Mouse (Mus musculus): ENCODE results near the gene Ptpn23. TPM values are rescaled to one million over a fixed set of nuclear protein-coding genes. Genes with fewer than 3 reads are reported as not detected.

Gene Ptpn23
- polyA plus RNA-seq (2012; rRNA removed) = 24.9 and 34.0 TPM in 2 replicates

- DNase-seq = peak; percentile 93
- WGBS = under 1% methylated on average over 39 of the region's 39 CpGs
- peak within 1 kb of the TSS; percentile 83 for H3K4me3 ChIP-seq (replicated peaks; ENCODE audit: extremely low read depth, low read depth, low read length)
- peaks cover 9% of the 10 kb centered on the region for H3K4me1 ChIP-seq (ENCODE audit: control insufficient read depth, insufficient read depth, low read length)
- TF ChIP-seq POLR2A (IDR thresholded peaks at IDR 0.05; ENCODE audit: borderline replicate concordance, extremely low read depth, low read depth, low read length) (peak; percentile 62; the same call in 1 of the 2 replicates), CTCF (IDR thresholded peaks at IDR 0.05; ENCODE audit: insufficient read depth, low read length) (no peak)
These were observed at the start of gene Ptpn23 for GRCm38 (mm10) chr9:110408099-110408773. Gene Ptpn23, minus strand, starts transcription at chr9:110408213.

- peaks cover 6% of the 10 kb centered on the region for H3K4me1 ChIP-seq (ENCODE audit: control insufficient read depth, insufficient read depth, low read length)
- TF ChIP-seq CTCF (IDR thresholded peaks at IDR 0.05; ENCODE audit: insufficient read depth, low read length) (no peak), POLR2A (IDR thresholded peaks at IDR 0.05; ENCODE audit: borderline replicate concordance, extremely low read depth, low read depth, low read length) (no peak)
- no peak overlapping the region for H3K4me3 ChIP-seq (replicated peaks; ENCODE audit: extremely low read depth, low read depth, low read length)
- 58% methylated on average over 3 of the region's 3 CpGs for WGBS
- DNase-seq = no peak
These were observed 44.5 kb upstream of the Ptpn23 start for GRCm38 (mm10) chr9:110452523-110452922.

GRCm38 (mm10) chr9:110448857-110449617 lies 41.0 kb upstream of the Ptpn23 start:
- no peak for TF ChIP-seq POLR2A (IDR thresholded peaks at IDR 0.05; ENCODE audit: borderline replicate concordance, extremely low read depth, low read depth, low read length)
- peak; percentile 40 for TF ChIP-seq CTCF (IDR thresholded peaks at IDR 0.05; ENCODE audit: insufficient read depth, low read length)
- DNase-seq = peak; percentile 59
- no peak overlapping the region for H3K4me3 ChIP-seq (replicated peaks; ENCODE audit: extremely low read depth, low read depth, low read length)
- 18% methylated on average over 11 of the region's 11 CpGs for WGBS
- peaks cover 6% of the 10 kb centered on the region for H3K4me1 ChIP-seq (ENCODE audit: control insufficient read depth, insufficient read depth, low read length)

- no peak for DNase-seq
- WGBS = 87% methylated on average over 15 of the region's 15 CpGs
- no peak overlapping the region for H3K4me3 ChIP-seq (replicated peaks; ENCODE audit: extremely low read depth, low read depth, low read length)
- H3K4me1 ChIP-seq (ENCODE audit: control insufficient read depth, insufficient read depth, low read length) = peaks cover 6% of the 10 kb centered on the region
- TF ChIP-seq CTCF (IDR thresholded peaks at IDR 0.05; ENCODE audit: insufficient read depth, low read length) (no peak), POLR2A (IDR thresholded peaks at IDR 0.05; ENCODE audit: borderline replicate concordance, extremely low read depth, low read depth, low read length) (no peak)
These were observed 40.3 kb upstream of the Ptpn23 start for GRCm38 (mm10) chr9:110448356-110448755.

GRCm38 (mm10) chr9:110440559-110440958 lies 32.5 kb upstream of the Ptpn23 start:
- WGBS = 78% methylated on average over 6 of the region's 6 CpGs
- no peak for DNase-seq
- TF ChIP-seq POLR2A (IDR thresholded peaks at IDR 0.05; ENCODE audit: borderline replicate concordance, extremely low read depth, low read depth, low read length) (no peak), CTCF (IDR thresholded peaks at IDR 0.05; ENCODE audit: insufficient read depth, low read length) (no peak)
- no peaks in the 10 kb centered on the region for H3K4me1 ChIP-seq (ENCODE audit: control insufficient read depth, insufficient read depth, low read length)
- no peak overlapping the region for H3K4me3 ChIP-seq (replicated peaks; ENCODE audit: extremely low read depth, low read depth, low read length)

- no peak for TF ChIP-seq POLR2A (IDR thresholded peaks at IDR 0.05; ENCODE audit: borderline replicate concordance, extremely low read depth, low read depth, low read length)
- no peak for TF ChIP-seq CTCF (IDR thresholded peaks at IDR 0.05; ENCODE audit: insufficient read depth, low read length)
- H3K4me3 ChIP-seq (replicated peaks; ENCODE audit: extremely low read depth, low read depth, low read length) = no peak overlapping the region
- WGBS = 34% methylated on average over 5 of the region's 5 CpGs
- no peaks in the 10 kb centered on the region for H3K4me1 ChIP-seq (ENCODE audit: control insufficient read depth, insufficient read depth, low read length)
- no peak for DNase-seq
These were observed 32.0 kb upstream of the Ptpn23 start for GRCm38 (mm10) chr9:110440049-110440448.

GRCm38 (mm10) chr9:110436041-110436440 lies 28.0 kb upstream of the Ptpn23 start:
- 94% methylated on average over 11 of the region's 11 CpGs for WGBS
- no peak for DNase-seq

GRCm38 (mm10) chr9:110433045-110433444 lies 25.0 kb upstream of the Ptpn23 start:
- DNase-seq = no peak
- WGBS = 88% methylated on average over 2 of the region's 2 CpGs
- Histone ChIP-seq H3K4me3 (replicated peaks; ENCODE audit: extremely low read depth, low read depth, low read length) (no peak overlapping the region), H3K4me1 (ENCODE audit: control insufficient read depth, insufficient read depth, low read length) (no peaks in the 10 kb centered on the region)
- TF ChIP-seq CTCF (IDR thresholded peaks at IDR 0.05; ENCODE audit: insufficient read depth, low read length) = no peak
- no peak for TF ChIP-seq POLR2A (IDR thresholded peaks at IDR 0.05; ENCODE audit: borderline replicate concordance, extremely low read depth, low read depth, low read length)

More at GRCm38 (mm10) chr9:110436041-110436440, 28.0 kb upstream of the Ptpn23 start:
- TF ChIP-seq CTCF (IDR thresholded peaks at IDR 0.05; ENCODE audit: insufficient read depth, low read length) = no peak
- TF ChIP-seq POLR2A (IDR thresholded peaks at IDR 0.05; ENCODE audit: borderline replicate concordance, extremely low read depth, low read depth, low read length) = no peak
- Histone ChIP-seq H3K4me3 (replicated peaks; ENCODE audit: extremely low read depth, low read depth, low read length) (no peak overlapping the region), H3K4me1 (ENCODE audit: control insufficient read depth, insufficient read depth, low read length) (no peaks in the 10 kb centered on the region)

GRCm38 (mm10) chr9:110431241-110431640 lies 23.2 kb upstream of the Ptpn23 start:
- Histone ChIP-seq H3K4me3 (replicated peaks; ENCODE audit: extremely low read depth, low read depth, low read length) (no peak overlapping the region), H3K4me1 (ENCODE audit: control insufficient read depth, insufficient read depth, low read length) (no peaks in the 10 kb centered on the region)
- DNase-seq = no peak
- WGBS = 85% methylated on average over 8 of the region's 8 CpGs
- TF ChIP-seq POLR2A (IDR thresholded peaks at IDR 0.05; ENCODE audit: borderline replicate concordance, extremely low read depth, low read depth, low read length) (no peak), CTCF (IDR thresholded peaks at IDR 0.05; ENCODE audit: insufficient read depth, low read length) (no peak)

All from lung, adult 2 months (tissue).